Mouse (Mus musculus) Patski (cell line): Measurements from ENCODE around the gene 4930579F01Rik. TPM values are rescaled to one million over a fixed set of nuclear protein-coding genes. Genes with fewer than 3 reads are reported as not detected.
A peak's percentile ranks its signal among the peaks of the same experiment; 100 is the strongest.

ENCODE experiments used
- ATAC-seq: fragments of 100-300 bp; one replicate; pipeline ENCODE4 v1.8.0; 2021
- CTCF ChIA-PET: fragments of 350-600 bp; sonication (Branson Sonifier 250); formaldehyde crosslinking; loops from one replicate; lab custom pipeline; 2022; ENCODE audit warnings: inconsistent platforms; lab: Charles Lee
- POLR2A ChIA-PET: fragments of 350-600 bp; sonication (Branson Sonifier 250); formaldehyde crosslinking; loops from one replicate; lab custom pipeline; 2022; ENCODE audit warnings: antibody characterized with exemption, inconsistent platforms; lab: Charles Lee
- DNase-seq: peaks from one replicate; pipeline ENCODE4 v3.0.0-alpha.2; 2011; ENCODE audit warnings: low read depth, low spot score
- H3K27me3 ChIP-seq: fragments of 371-371 bp; one replicate; pipeline ENCODE4 v1.5.1; 2021
- CTCF ChIP-seq: fragments of 100-300 bp; IDR thresholded peaks from one replicate; pipeline ENCODE4 v1.5.1; 2021
- in situ Hi-C: fragments of 300-500 bp; cut with MboI; formaldehyde crosslinking; loops from 3 replicates; pipeline ENCODE4 v1.11.1; 2018; ENCODE audit warnings: low pct_unique_long_range_greater_than_20kb, mixed read lengths
- polyA plus RNA-seq: library from polyadenylated mRNA; unstranded; gene quantifications from one replicate; pipeline ENCODE4 v1.2.3, GENCODE M21; 2021

Gene 4930579F01Rik
- polyA plus RNA-seq, result not detected

- CTCF ChIA-PET, result interaction anchor here (0.7 to 1.2 kb wide), 4 partner anchors 16 to 237 kb away, joined by 3 read pairs; partner anchors contain the start of gene Mttp
- H3K27me3 ChIP-seq, result no peaks in the 10 kb centered on the region
- POLR2A ChIA-PET, result interaction anchor here (0.7 kb wide), 1 partner anchor 14 kb away, joined by 3 read pairs; no protein-coding TSS in a partner anchor
- in situ Hi-C loops, result loop anchor here (10.0 to 25.0 kb wide), 3 partner anchors 211 to 994 kb away; no protein-coding TSS in a partner anchor
- no peak for DNase-seq
- TF ChIP-seq CTCF, result no peak
- no peak for ATAC-seq
Measured at GRCm38 (mm10) chr3:138193683-138194302, at the start of gene 4930579F01Rik. Gene 4930579F01Rik, minus strand, starts transcription at chr3:138193825.

GRCm38 (mm10) chr3:138242933-138243332 lies 49.3 kb upstream of the 4930579F01Rik start:
- CTCF ChIA-PET, result interaction anchor here (1.0 to 5.6 kb wide), 9 partner anchors 8 to 201 kb away, joined by 3 to 50 read pairs (median 4); no protein-coding TSS in a partner anchor
- in situ Hi-C loops, result no loop called here
- ATAC-seq (peak; percentile 55), DNase-seq (peak; percentile 91)
- H3K27me3 ChIP-seq, result no peaks in the 10 kb centered on the region
- no peak for TF ChIP-seq CTCF
- POLR2A ChIA-PET, result no interaction called here

- ChIA-PET POLR2A (no interaction called here), CTCF (interaction anchor here (0.8 to 5.6 kb wide), 14 partner anchors 9 to 202 kb away, joined by 3 to 50 read pairs (median 4); partner anchors contain the start of gene Adh1)
- DNase-seq (no peak), ATAC-seq (no peak)
- no peaks in the 10 kb centered on the region for H3K27me3 ChIP-seq
- TF ChIP-seq CTCF, result no peak
- in situ Hi-C loops, result no loop called here
Measured at GRCm38 (mm10) chr3:138242021-138242726, 48.5 kb upstream of the 4930579F01Rik start.

GRCm38 (mm10) chr3:138241371-138241770 lies 47.7 kb upstream of the 4930579F01Rik start:
- ATAC-seq, result no peak
- DNase-seq, result no peak
- ChIA-PET POLR2A (interaction anchor here (0.6 kb wide), 1 partner anchor 9 kb away, joined by 3 read pairs; no protein-coding TSS in a partner anchor), CTCF (interaction anchor here (0.8 to 5.6 kb wide), 11 partner anchors 11 to 203 kb away, joined by 3 to 50 read pairs (median 7); partner anchors contain the start of gene Adh1)
- in situ Hi-C loops, result no loop called here
- H3K27me3 ChIP-seq, result no peaks in the 10 kb centered on the region
- no peak for TF ChIP-seq CTCF

GRCm38 (mm10) chr3:138240942-138241341 lies 47.3 kb upstream of the 4930579F01Rik start:
- no peak for DNase-seq
- ChIA-PET POLR2A (no interaction called here), CTCF (interaction anchor here (1.0 to 5.6 kb wide), 15 partner anchors 10 to 249 kb away, joined by 3 to 50 read pairs (median 10); partner anchors contain the start of gene Metap1)
- H3K27me3 ChIP-seq, result no peaks in the 10 kb centered on the region
- no peak for TF ChIP-seq CTCF
- no peak for ATAC-seq
- in situ Hi-C loops, result no loop called here

- peak; percentile 57 for TF ChIP-seq CTCF
- CTCF ChIA-PET, result interaction anchor here (0.8 to 5.6 kb wide), 26 partner anchors 10 to 249 kb away, joined by 3 to 50 read pairs (median 6); partner anchors contain the start of genes Adh7 and Metap1
- ATAC-seq, result no peak
- POLR2A ChIA-PET, result no interaction called here
- no peak for DNase-seq
- H3K27me3 ChIP-seq, result no peaks in the 10 kb centered on the region
- in situ Hi-C loops, result no loop called here
Measured at GRCm38 (mm10) chr3:138240411-138240810, 46.8 kb upstream of the 4930579F01Rik start.

- CTCF ChIA-PET, result interaction anchor here (0.8 to 5.6 kb wide), 26 partner anchors 9 to 250 kb away, joined by 3 to 50 read pairs (median 6); partner anchors contain the start of genes Adh7 and Metap1
- H3K27me3 ChIP-seq, result no peaks in the 10 kb centered on the region
- no peak for TF ChIP-seq CTCF
- DNase-seq (no peak), ATAC-seq (no peak)
- POLR2A ChIA-PET, result no interaction called here
- in situ Hi-C loops, result loop anchor here (5.0 kb wide), 1 partner anchor 42 kb away; no protein-coding TSS in a partner anchor
Measured at GRCm38 (mm10) chr3:138239461-138239860, 45.8 kb upstream of the 4930579F01Rik start.

GRCm38 (mm10) chr3:138238046-138238445 lies 44.4 kb upstream of the 4930579F01Rik start:
- in situ Hi-C loops, result loop anchor here (5.0 kb wide), 1 partner anchor 41 kb away; no protein-coding TSS in a partner anchor
- TF ChIP-seq CTCF, result no peak
- ATAC-seq (no peak), DNase-seq (no peak)
- ChIA-PET CTCF (interaction anchor here (1.6 to 5.6 kb wide), 6 partner anchors 10 to 194 kb away, joined by 5 to 50 read pairs (median 10); no protein-coding TSS in a partner anchor), POLR2A (no interaction called here)
- H3K27me3 ChIP-seq, result no peaks in the 10 kb centered on the region

- CTCF ChIA-PET, result interaction anchor here (1.0 to 1.6 kb wide), 2 partner anchors 39 to 168 kb away, joined by 4 to 9 read pairs; no protein-coding TSS in a partner anchor
- no peaks in the 10 kb centered on the region for H3K27me3 ChIP-seq
- POLR2A ChIA-PET, result no interaction called here
- DNase-seq, result no peak
- TF ChIP-seq CTCF, result no peak
- no peak for ATAC-seq
- in situ Hi-C loops, result loop anchor here (5.0 kb wide), 1 partner anchor 39 kb away; no protein-coding TSS in a partner anchor
Measured at GRCm38 (mm10) chr3:138236546-138237163, 43.0 kb upstream of the 4930579F01Rik start.
